Mouse (Mus musculus) CD4-positive, CD25-positive, alpha-beta regulatory T cell, adult 9 weeks (primary cell): ENCODE results near the gene Gm3383. TPM values are rescaled to one million over a fixed set of nuclear protein-coding genes. Genes with fewer than 3 reads are reported as not detected.

Experiments used
- polyA plus RNA-seq: library from polyadenylated mRNA; unstranded; fragments of 100-300 nt; shearing (Covaris generic); gene quantifications from one replicate; pipeline ENCODE4 v1.2.1, GENCODE M21; 2017

Gene Gm3383
- polyA plus RNA-seq, result 6.1 TPM

GRCm38 (mm10) chr14:5807882-5808281 is at the start of gene Gm3383:
Gm3383 (minus strand) TSS chr14:5807982.

DNA sequence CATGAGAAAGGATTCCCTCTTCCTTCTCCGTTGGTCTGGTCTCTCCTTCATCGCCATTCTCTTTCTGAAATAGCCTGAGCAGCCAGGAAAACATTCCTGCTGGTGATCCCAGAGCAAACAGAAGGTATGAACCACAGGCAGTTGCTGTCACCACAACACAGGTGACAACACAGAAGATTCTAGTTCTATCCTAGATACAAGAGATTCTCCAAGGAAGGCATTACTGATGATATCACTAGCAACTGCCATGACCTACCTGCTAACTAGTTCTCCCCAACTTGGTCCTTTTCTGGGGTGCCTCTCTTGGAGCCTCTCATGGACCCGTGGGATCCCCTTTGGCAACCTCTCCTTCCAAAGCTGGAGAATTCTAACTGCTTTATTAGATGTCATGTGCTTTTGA is 22.4 kb upstream of the Gm3383 start, which contains the start of gene Gm3424:
Gene Gm3424, minus strand, starts transcription at position 101 of the 400 bp plus-strand sequence.

GRCm38 (mm10) chr14:5741477-5741876 is 66.3 kb downstream of the Gm3383 start, which contains the start of gene Gm3373:
Gm3373 (minus strand) TSS chr14:5741577.

DNA sequence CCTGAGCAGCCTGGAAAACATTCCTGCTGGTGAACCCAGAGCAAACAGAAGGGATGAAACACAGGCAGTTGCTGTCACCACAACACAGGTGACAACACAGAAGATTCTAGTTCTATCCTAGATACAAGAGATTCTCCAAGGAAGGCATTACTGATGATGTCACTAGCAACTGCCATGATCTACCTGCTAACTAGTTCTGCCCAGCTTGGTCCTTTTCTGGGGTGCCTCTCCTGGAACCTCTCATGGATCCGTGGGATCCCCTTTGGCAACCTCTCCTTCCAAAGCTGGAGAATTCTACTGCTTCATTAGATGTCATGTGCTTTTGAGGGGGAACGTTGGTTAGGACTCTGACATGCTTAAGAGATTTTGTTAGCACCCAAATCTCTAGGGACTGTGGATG is 120.4 kb downstream of the Gm3383 start, which contains the start of gene Gm9603:
Gene Gm9603, minus strand, starts transcription at position 101 of the 400 bp plus-strand sequence.

DNA sequence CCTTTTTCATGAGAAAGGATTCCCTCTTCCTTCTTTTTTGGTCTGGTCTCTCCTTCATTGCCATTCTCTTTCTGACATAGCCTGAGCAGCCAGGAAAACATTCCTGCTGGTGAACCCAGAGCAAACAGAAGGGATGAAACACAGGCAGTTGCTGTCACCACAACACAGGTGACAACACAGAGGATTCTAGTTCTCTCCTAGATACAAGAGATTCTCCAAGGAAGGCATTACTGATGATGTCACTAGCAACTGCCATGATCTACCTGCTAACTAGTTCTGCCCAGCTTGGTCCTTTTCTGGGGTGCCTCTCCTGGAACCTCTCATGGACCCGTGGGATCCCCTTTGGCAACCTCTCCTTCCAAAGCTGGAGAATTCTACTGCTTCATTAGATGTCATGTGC is 174.9 kb downstream of the Gm3383 start, which contains the start of gene Gm8265:
Gene Gm8265, minus strand, starts transcription at position 101 of the 400 bp plus-strand sequence.

Other genes starting within 250 kb of the Gm3383 start
- gene Gm8265, start 175.0 kb downstream of the Gm3383 start, polyA plus RNA-seq, result not detected
- gene Gm9603, start 120.5 kb downstream of the Gm3383 start, polyA plus RNA-seq, result not detected
- 0.66 TPM for gene Gm3373, start 66.4 kb downstream of the Gm3383 start, polyA plus RNA-seq
- not detected for gene Gm3424, start 22.3 kb upstream of the Gm3383 start, polyA plus RNA-seq
- 1.8 TPM for gene Gm8237, start 72.4 kb upstream of the Gm3383 start, polyA plus RNA-seq
- 2.4 TPM for gene Gm3248, start 153.8 kb upstream of the Gm3383 start, polyA plus RNA-seq
- not detected for gene Gm3453, start 171.2 kb upstream of the Gm3383 start, polyA plus RNA-seq